ENCODE assay signal across 11 mouse cellular contexts in the genomic region with DNA sequence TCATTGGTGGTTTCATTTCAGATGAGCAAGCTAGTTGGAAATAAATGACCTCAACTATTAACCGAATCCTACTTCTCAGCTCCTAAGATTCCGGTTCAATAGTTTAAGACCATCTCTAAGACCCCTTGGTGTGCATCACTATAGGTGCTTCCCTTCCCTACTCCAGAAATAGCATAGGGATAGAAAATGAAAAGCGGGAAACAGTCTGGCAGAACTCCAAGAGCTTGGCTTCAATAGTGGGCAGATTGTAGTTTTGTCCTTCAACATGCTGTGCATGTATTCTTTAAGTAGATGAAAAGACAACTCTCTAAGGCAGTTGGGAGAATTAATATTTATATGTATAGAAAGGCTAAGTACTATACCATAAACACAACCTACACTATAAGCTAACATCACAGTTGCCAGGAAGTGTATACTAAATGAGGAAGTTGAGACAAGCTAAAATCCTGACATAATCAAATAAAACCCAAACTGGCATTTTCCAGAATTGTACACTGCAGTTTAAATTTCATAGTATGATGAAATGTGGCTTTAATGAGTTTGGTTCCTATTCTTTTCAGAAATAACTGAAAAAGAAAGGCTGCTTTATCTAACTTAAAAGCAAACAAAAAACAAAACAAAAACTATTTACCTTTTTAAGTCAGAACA. TPM values are rescaled to one million over a fixed set of nuclear protein-coding genes. Genes with fewer than 3 reads are reported as not detected.
DNase-seq lines count a peak whose midpoint lies in the region; ATAC-seq and TF ChIP-seq lines count a peak whose summit lies in the region.
"Had no signal": no experiment of that assay in that cellular context is flagged by ENCODE, and none has a peak within 500 bp of the region (broad histone marks: within the 10 kb centered on the region; RNA-seq: fewer than 3 reads in every experiment).

No protein-coding gene starts in this region.

- H3K79me2 ChIP-seq in macrophage (ENCODE audit: inconsistent target): peaks cover 100% of the 10 kb centered on the region

- H3K36me3 ChIP-seq in heart, embryonic 12.5 days: peaks cover 10% of the 10 kb centered on the region
- H3K36me3 ChIP-seq in macrophage (ENCODE audit: inconsistent target): no peaks in the 10 kb centered on the region

- peaks cover 47% of the 10 kb centered on the region for H3K4me1 ChIP-seq in heart, embryonic 12.5 days (replicated peaks)
- H3K4me1 ChIP-seq: limb, embryonic 10.5 days had no signal

- intact Hi-C loops in heart, postnatal 36 days (cut with DNase I): no loop called here

- WGBS in heart, embryonic 12.5 days: 72% methylated on average over 3 of the region's 3 CpGs
- 91% methylated on average over 3 of the region's 3 CpGs for WGBS in macrophage (ENCODE audit: missing documents)

- no peak for DNase-seq in heart, postnatal 36 days
- no peak for DNase-seq in layer of hippocampus, adult 2 months (ENCODE audit: low spot score in 2 of 2)
- DNase-seq in layer of hippocampus, adult 9-11 months: no peak
- peak; percentile 34 for DNase-seq in brain, embryonic 14.5 days (ENCODE audit: low read depth)
- DNase-seq in left cerebral cortex, adult 8-10 months (ENCODE audit: low spot score in 2 of 2): no peak
- DNase-seq in thymus, postnatal 4 days: no peak
- DNase-seq: adrenal gland, postnatal 10 days; lung, postnatal 36 days had no signal

- ATAC-seq in heart, embryonic 12.5 days (ENCODE audit: insufficient number of reproducible peaks, low FRiP score): no peak

- peak overlapping the region; percentile 13; the same call in 1 of the 2 replicates for H3K4me2 ChIP-seq in heart, embryonic 12.5 days

- H3K4me3 ChIP-seq in heart, embryonic 12.5 days: no peak overlapping the region
- H3K4me3 ChIP-seq in layer of hippocampus, adult 2 months: no peak overlapping the region
- H3K4me3 ChIP-seq in macrophage (ENCODE audit: inconsistent target): no peak overlapping the region
- H3K4me3 ChIP-seq: limb, embryonic 10.5 days had no signal

- no peak for TF ChIP-seq POLR2A in brain, embryonic 14.5 days (IDR thresholded peaks at IDR 0.05; ENCODE audit: borderline replicate concordance, extremely low read depth, insufficient read depth, insufficient read length, poor library complexity, severe bottlenecking)

- peak overlapping the region; percentile 60; the same call in 1 of the 2 replicates for H3K27ac ChIP-seq in heart, embryonic 12.5 days (ENCODE audit: poor library complexity, severe bottlenecking)
- peak overlapping the region; percentile 43 for H3K27ac ChIP-seq in layer of hippocampus, adult 2 months
- peak overlapping the region; percentile 88 for H3K27ac ChIP-seq in macrophage
- H3K27ac ChIP-seq: limb, embryonic 10.5 days had no signal

- H3K9me3 ChIP-seq in heart, embryonic 12.5 days (replicated peaks): no peaks in the 10 kb centered on the region
- H3K9me3 ChIP-seq: limb, embryonic 10.5 days had no signal

- no peak overlapping the region for H3K9ac ChIP-seq in heart, embryonic 12.5 days

- H3K27me3 ChIP-seq in heart, embryonic 12.5 days (replicated peaks): no peaks in the 10 kb centered on the region

- TF ChIP-seq CTCF in layer of hippocampus, adult 2 months (conservative IDR thresholded peaks at IDR 0.05): no peak
- TF ChIP-seq CTCF in brain, embryonic 14.5 days (IDR thresholded peaks at IDR 0.05; ENCODE audit: borderline replicate concordance, extremely low read depth, insufficient read depth, insufficient read length): no peak

RNA-seq across cellular contexts. Expression of a gene that starts 7.5 kb away (rescaled TPM):
- 194 and 206 TPM in 2 replicates for polyA plus RNA-seq in heart, embryonic 12.5 days (2016; fragmentation: Nextera tagmentation; extraction: Ambion mirVana)
- 100 to 1,000 TPM; 139 to 149 TPM for total RNA-seq in heart, postnatal 36 days (2021)
- 100 to 1,000 TPM; 447 to 456 TPM for total RNA-seq in layer of hippocampus, adult 2 months (2021)
- polyA plus RNA-seq in brain, embryonic 14.5 days (2012; rRNA removed): 134 and 191 TPM in 2 replicates
- 100 to 1,000 TPM; 168 to 617 (median 424) TPM for total RNA-seq in macrophage (2018; cell fraction: chromatin; rRNA removed)
- total RNA-seq in macrophage (2018; cell fraction: cytosol; rRNA removed): 100 to 1,000 TPM; 257 to 670 (median 437) TPM
- total RNA-seq in macrophage (2018; cell fraction: nucleus; rRNA removed): 100 to 1,000 TPM; 263 to 585 (median 427) TPM
- polyA plus RNA-seq in macrophage (2018): 342 to 483 TPM (median 367 TPM) in 3 replicates
- 100 to 1,000 TPM; 529 to 551 (median 542) TPM for total RNA-seq in left cerebral cortex, adult 8-10 months (2022)

RNA-seq across cellular contexts. Expression of a gene that starts 57.6 kb away (rescaled TPM):
- 16.3 and 16.5 TPM in 2 replicates for polyA plus RNA-seq in heart, embryonic 12.5 days (2016; fragmentation: Nextera tagmentation; extraction: Ambion mirVana)
- total RNA-seq in heart, postnatal 36 days (2021): 10 to 100 TPM; 18.7 to 18.9 TPM
- total RNA-seq in layer of hippocampus, adult 2 months (2021): 10 to 100 TPM; 26.6 to 31.7 TPM
- polyA plus RNA-seq in brain, embryonic 14.5 days (2012; rRNA removed): 16.9 and 18.6 TPM in 2 replicates
- total RNA-seq in macrophage (2018; cell fraction: chromatin; rRNA removed): 100 to 1,000 TPM in 1 of 26 experiments, 10 to 100 TPM in 24, 1 to 10 TPM in 1; 8.1 to 167 (median 27.5) TPM
- total RNA-seq in macrophage (2018; cell fraction: cytosol; rRNA removed): 10 to 100 TPM in 17 of 26 experiments, 1 to 10 TPM in 9; 8.7 to 14.5 (median 11.3) TPM
- total RNA-seq in macrophage (2018; cell fraction: nucleus; rRNA removed): 100 to 1,000 TPM in 1 of 26 experiments, 10 to 100 TPM in 23, 1 to 10 TPM in 2; 9.3 to 112 (median 19.0) TPM
- polyA plus RNA-seq in macrophage (2018): 7.0 to 14.6 TPM (median 11.6 TPM) in 3 replicates
- 10 to 100 TPM; 20.0 to 23.2 (median 20.8) TPM for total RNA-seq in left cerebral cortex, adult 8-10 months (2022)
